ENCODE assay signal across 9 mouse cellular contexts in genomic region chr5:139932595-139933271, GRCm38 (mm10). TPM values are rescaled to one million over a fixed set of nuclear protein-coding genes. Genes with fewer than 3 reads are reported as not detected.
DNase-seq lines count a peak whose midpoint lies in the region; ATAC-seq and TF ChIP-seq lines count a peak whose summit lies in the region.
"Had no signal": no experiment of that assay in that cellular context is flagged by ENCODE, and none has a peak within 500 bp of the region (broad histone marks: within the 10 kb centered on the region; RNA-seq: fewer than 3 reads in every experiment).

No protein-coding gene starts in this region.

- 0 out of 2 replicates have a peak overlapping the region, but pooled peaks have one; percentile 14 for H3K27ac ChIP-seq in kidney, adult 2 months (ENCODE audit: insufficient read depth, low read depth, low read length)
- no peak overlapping the region for H3K27ac ChIP-seq in limb, embryonic 13.5 days
- peak overlapping the region; percentile 56 for H3K27ac ChIP-seq in neural tube, embryonic 13.5 days (replicated peaks)
- H3K27ac ChIP-seq: macrophage had no signal

- DNase-seq in gastrocnemius, postnatal 14 days: peak; percentile 46
- DNase-seq in gastrocnemius, adult 18-20 months (ENCODE audit: low spot score): no peak
- DNase-seq in adrenal gland, postnatal 10 days: peak; percentile 80
- DNase-seq in forelimb bud, embryonic 11.5 days (ENCODE audit: low read depth, low spot score): peak; percentile 86
- DNase-seq in kidney, adult 2 months: peak; percentile 80
- peak; percentile 63 to 74 for DNase-seq in thymus, postnatal 36 days

- intact Hi-C loops in gastrocnemius, postnatal 14 days (cut with DNase I; ENCODE audit: low total_unique reads): no loop called here

- no peak overlapping the region for H3K9ac ChIP-seq in limb, embryonic 13.5 days
- H3K9ac ChIP-seq in neural tube, embryonic 13.5 days: peak overlapping the region; percentile 43

- no peak for TF ChIP-seq CTCF in kidney, adult 2 months (conservative IDR thresholded peaks at IDR 0.05; ENCODE audit: insufficient read depth, insufficient read length, low read depth, low read length)

- WGBS in kidney, adult 2 months: 30% methylated on average over 13 of the region's 13 CpGs
- WGBS in limb, embryonic 13.5 days: 34% methylated on average over 13 of the region's 13 CpGs
- WGBS in neural tube, embryonic 13.5 days: 36% methylated on average over 13 of the region's 13 CpGs

- H3K4me3 ChIP-seq in kidney, adult 2 months (ENCODE audit: insufficient read depth, low read depth, low read length): no peak overlapping the region
- no peak overlapping the region for H3K4me3 ChIP-seq in limb, embryonic 13.5 days
- H3K4me3 ChIP-seq in neural tube, embryonic 13.5 days: no peak overlapping the region

- H3K36me3 ChIP-seq in kidney, adult 2 months (ENCODE audit: control insufficient read depth, insufficient read depth, low read length): no peaks in the 10 kb centered on the region
- no peaks in the 10 kb centered on the region for H3K36me3 ChIP-seq in limb, embryonic 13.5 days
- H3K36me3 ChIP-seq in neural tube, embryonic 13.5 days: no peaks in the 10 kb centered on the region

- H3K9me3 ChIP-seq in limb, embryonic 13.5 days: no peaks in the 10 kb centered on the region
- H3K9me3 ChIP-seq in neural tube, embryonic 13.5 days: no peaks in the 10 kb centered on the region

- H3K4me1 ChIP-seq in kidney, adult 2 months (ENCODE audit: control insufficient read depth, insufficient read depth, low read length): peaks cover 9% of the 10 kb centered on the region; the same call in 1 of the 2 replicates
- peaks cover 27% of the 10 kb centered on the region for H3K4me1 ChIP-seq in limb, embryonic 13.5 days
- H3K4me1 ChIP-seq in neural tube, embryonic 13.5 days (replicated peaks): peaks cover 33% of the 10 kb centered on the region

- H3K27me3 ChIP-seq in kidney, adult 2 months (replicated peaks; ENCODE audit: control insufficient read depth, insufficient read depth, low read length): no peaks in the 10 kb centered on the region
- H3K27me3 ChIP-seq in limb, embryonic 13.5 days: peaks cover 43% of the 10 kb centered on the region
- H3K27me3 ChIP-seq in neural tube, embryonic 13.5 days: peaks cover 8% of the 10 kb centered on the region; the same call in 1 of the 2 replicates

- ATAC-seq in limb, embryonic 13.5 days (ENCODE audit: low FRiP score, low read depth): peak; percentile 38
- peak; percentile 69 for ATAC-seq in neural tube, embryonic 13.5 days (ENCODE audit: low read depth)

- TF ChIP-seq POLR2A in kidney, adult 2 months (IDR thresholded peaks at IDR 0.05; ENCODE audit: low read depth, low read length): no peak

- H3K4me2 ChIP-seq in limb, embryonic 13.5 days (replicated peaks): peak overlapping the region; percentile 34
- peak overlapping the region; percentile 20; the same call in 1 of the 2 replicates for H3K4me2 ChIP-seq in neural tube, embryonic 13.5 days

RNA-seq across cellular contexts. Expression of gene Elfn1, which starts 25.0 kb away (rescaled TPM):
- under 1 TPM; 0.09 to 0.25 TPM for total RNA-seq in gastrocnemius, postnatal 14 days (2021)
- total RNA-seq in gastrocnemius, adult 18-20 months (2021): not detected
- total RNA-seq in adrenal gland, postnatal 10 days (2021): 1 to 10 TPM; 1.1 to 2.2 TPM
- polyA plus RNA-seq in kidney, adult 2 months (2012; rRNA removed): 9.6 and 10.3 TPM in 2 replicates
- polyA plus RNA-seq in limb, embryonic 13.5 days (2015; fragmentation: Nextera tagmentation; extraction: Ambion mirVana): 0.29 and 0.43 TPM in 2 replicates
- 3.3 and 4.0 TPM in 2 replicates for polyA plus RNA-seq in neural tube, embryonic 13.5 days (2015; fragmentation: Nextera tagmentation; extraction: Ambion mirVana)
- polyA plus RNA-seq: macrophage had no signal
